Mouse (Mus musculus): ENCODE data around the gene Pgbd5.

DNA sequence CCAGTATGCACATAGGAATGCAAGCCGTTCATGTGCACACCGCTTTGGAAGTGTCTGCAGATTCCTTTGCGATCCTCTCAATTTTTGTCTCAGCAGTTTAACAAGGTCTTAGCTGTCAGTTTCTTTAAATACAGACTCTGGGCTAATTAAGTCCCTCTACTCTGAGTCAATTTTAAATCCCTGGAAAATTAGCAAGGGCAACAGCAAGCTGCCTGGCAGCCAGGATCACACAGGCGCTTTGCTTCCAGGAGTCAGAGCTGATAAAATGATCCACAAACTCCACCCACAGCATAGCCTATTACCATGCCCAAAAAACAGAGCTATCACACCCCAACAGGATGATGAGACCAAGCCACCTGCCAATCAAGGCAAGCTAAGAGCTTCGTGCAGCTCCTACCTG, 65.7 kb downstream of the Pgbd5 start:
- TF ChIP-seq POLR2A (IDR thresholded peaks at IDR 0.05; ENCODE audit: extremely low read depth, insufficient read depth, low read length) (no peak), CTCF (IDR thresholded peaks at IDR 0.05; ENCODE audit: extremely low read depth, insufficient read depth, low read length) (no peak)
